Mouse (Mus musculus) stomach, embryonic 14.5 days (tissue): Measurements from ENCODE around the gene 4933427D14Rik. TPM values are rescaled to one million over a fixed set of nuclear protein-coding genes. Genes with fewer than 3 reads are reported as not detected.
"Not testable (repeated sequence)": the region's sequence is repeated elsewhere in the genome, so short reads cannot be mapped to it uniquely, and the experiment has no call there.

ENCODE experiments used
- ATAC-seq: fragments of 200-750 bp; cut with Nextera tagmentation; 2 replicates; pipeline ENCODE4 v1.8.0; 2017; ENCODE audit warnings: low read depth, moderate TSS enrichment; ENCODE audit not compliant: insufficient number of reproducible peaks, insufficient read depth, low FRiP score
- H3K27ac ChIP-seq: fragments of 300-500 bp; sonication (generic); 2 replicates; pipeline ENCODE4 v1.5.1; 2014; ENCODE audit warnings: mild to moderate bottlenecking, low read length, moderate library complexity, mixed read lengths
- H3K27me3 ChIP-seq: fragments of 300-500 bp; sonication (generic); 2 replicates; pipeline ENCODE4 v1.6.1; 2014; ENCODE audit warnings: low read length, control low read depth, mixed read lengths; ENCODE audit not compliant: control insufficient read depth, insufficient read depth
- H3K36me3 ChIP-seq: fragments of 300-500 bp; sonication (generic); 2 replicates; pipeline ENCODE4 v1.6.1; 2014; ENCODE audit warnings: mild to moderate bottlenecking, control low read depth, low read length, moderate library complexity, mixed read lengths; ENCODE audit not compliant: control insufficient read depth, insufficient read depth
- H3K4me1 ChIP-seq: fragments of 300-500 bp; sonication (generic); 2 replicates; pipeline ENCODE4 v1.6.1; 2014; ENCODE audit warnings: low read length, control low read depth, mixed read lengths; ENCODE audit not compliant: control insufficient read depth, insufficient read depth
- H3K4me2 ChIP-seq: fragments of 300-500 bp; sonication (generic); replicated peaks from 2 replicates; pipeline ENCODE4 v1.6.1; 2014; ENCODE audit warnings: low read depth, low read length, control low read depth
- H3K4me3 ChIP-seq: fragments of 300-500 bp; sonication (generic); 2 replicates; pipeline ENCODE4 v1.5.1; 2014; ENCODE audit warnings: low read depth, low read length, control low read depth
- H3K9ac ChIP-seq: fragments of 300-500 bp; sonication (generic); replicated peaks from 2 replicates; pipeline ENCODE4 v1.6.1; 2014; ENCODE audit warnings: low read depth, mild to moderate bottlenecking, control low read depth, low read length, moderate library complexity, mixed read lengths
- H3K9me3 ChIP-seq: fragments of 300-500 bp; sonication (generic); 2 replicates; pipeline ENCODE4 v1.6.1; 2016; ENCODE audit warnings: low read depth, low read length, control low read depth; ENCODE audit not compliant: control insufficient read depth
- WGBS: fragments of 180-500 bp; shearing (Covaris S2); extraction: QIAGEN DNeasy Blood & Tissue Kit; methylation state at CpG from one replicate; pipeline ENCODE4 v1.1.7; 2014; 5-methylcytosine and 5-hydroxymethylcytosine counted together
- polyA plus RNA-seq: library from polyadenylated mRNA; unstranded; fragments of >200 nt; fragmentation: Nextera tagmentation; extraction: Ambion mirVana; gene quantifications from 2 replicates; pipeline ENCODE4 v1.2.1, GENCODE M21; 2014

4933427D14Rik gene
- polyA plus RNA-seq, 1 experiment from 2014 or later = 13.5 TPM

DNA sequence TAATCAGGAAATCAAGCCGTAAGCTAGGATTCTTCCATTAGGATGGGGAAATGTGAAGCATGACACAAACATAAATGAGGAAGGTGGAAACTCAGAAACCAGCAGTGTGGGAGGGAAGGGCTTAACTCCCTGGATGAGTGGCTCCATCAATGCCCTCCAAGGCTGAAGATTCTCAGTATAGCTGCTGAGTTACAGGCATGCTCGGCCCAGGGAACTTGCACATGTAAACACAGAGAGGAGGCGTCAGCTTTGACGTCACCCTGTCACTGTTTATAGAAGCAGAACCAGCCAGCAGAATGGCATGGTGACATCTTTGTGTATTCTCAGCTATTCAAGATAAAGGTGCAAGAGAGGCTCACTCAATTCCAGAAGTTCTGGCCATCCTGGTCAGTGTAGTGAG lies 23.0 kb downstream of the 4933427D14Rik start:
- Histone ChIP-seq H3K27ac (no peak overlapping the region), H3K4me3 (no peak overlapping the region), H3K27me3 (no peaks in the 10 kb centered on the region), H3K4me1 (no peaks in the 10 kb centered on the region), H3K9me3 (no peaks in the 10 kb centered on the region), H3K36me3 (peaks cover 7% of the 10 kb centered on the region; the same call in 1 of the 2 replicates), H3K9ac (no peak overlapping the region), H3K4me2 (no peak overlapping the region)
- WGBS = 63% methylated on average over 4 of the region's 4 CpGs
- ATAC-seq = no peak

DNA sequence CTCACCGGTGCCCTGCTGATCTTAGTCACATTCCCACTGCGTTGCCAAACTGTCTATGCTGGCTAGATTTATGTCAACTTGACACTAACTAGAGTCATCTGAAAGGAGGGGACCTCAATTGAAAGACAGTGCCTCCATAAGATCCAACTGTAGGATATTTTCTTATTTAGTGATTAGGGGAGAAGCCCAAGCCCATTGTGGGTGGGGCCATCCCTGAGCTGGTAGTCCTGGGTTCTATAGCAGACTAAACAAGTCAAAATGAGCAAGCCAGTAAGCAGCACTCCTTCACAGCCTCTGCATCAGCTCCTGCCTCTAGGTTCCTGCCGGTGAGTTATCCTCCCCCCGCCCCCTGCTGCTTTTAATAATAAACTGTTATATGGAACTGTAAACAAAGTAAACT lies 26.1 kb downstream of the 4933427D14Rik start:
- Histone ChIP-seq H3K27me3 (no peaks in the 10 kb centered on the region), H3K9me3 (no peaks in the 10 kb centered on the region), H3K4me3 (no peak overlapping the region), H3K4me2 (no peak overlapping the region), H3K36me3 (peaks cover 18% of the 10 kb centered on the region; the same call in 1 of the 2 replicates), H3K27ac (no peak overlapping the region), H3K9ac (no peak overlapping the region), H3K4me1 (no peaks in the 10 kb centered on the region)
- no peak for ATAC-seq
- 80% methylated on average over 4 of the region's 4 CpGs for WGBS

GRCm38 (mm10) chr11:72180556-72180955 lies 26.7 kb downstream of the 4933427D14Rik start:
- Histone ChIP-seq H3K4me3 (no peak overlapping the region), H3K27ac (no peak overlapping the region), H3K9ac (no peak overlapping the region), H3K4me2 (no peak overlapping the region), H3K36me3 (peaks cover 19% of the 10 kb centered on the region), H3K4me1 (no peaks in the 10 kb centered on the region), H3K27me3 (no peaks in the 10 kb centered on the region), H3K9me3 (no peaks in the 10 kb centered on the region)
- no peak for ATAC-seq
- WGBS = 93% methylated on average over 5 of the region's 5 CpGs

- Histone ChIP-seq H3K9me3 (no peaks in the 10 kb centered on the region), H3K27ac (no peak overlapping the region), H3K9ac (no peak overlapping the region), H3K36me3 (peaks cover 38% of the 10 kb centered on the region), H3K4me2 (no peak overlapping the region), H3K4me1 (no peaks in the 10 kb centered on the region), H3K4me3 (no peak overlapping the region), H3K27me3 (no peaks in the 10 kb centered on the region)
- 70% methylated on average over 3 of the region's 3 CpGs for WGBS
- ATAC-seq = no peak
Observed at GRCm38 (mm10) chr11:72176553-72176952, 30.7 kb downstream of the 4933427D14Rik start.

DNA sequence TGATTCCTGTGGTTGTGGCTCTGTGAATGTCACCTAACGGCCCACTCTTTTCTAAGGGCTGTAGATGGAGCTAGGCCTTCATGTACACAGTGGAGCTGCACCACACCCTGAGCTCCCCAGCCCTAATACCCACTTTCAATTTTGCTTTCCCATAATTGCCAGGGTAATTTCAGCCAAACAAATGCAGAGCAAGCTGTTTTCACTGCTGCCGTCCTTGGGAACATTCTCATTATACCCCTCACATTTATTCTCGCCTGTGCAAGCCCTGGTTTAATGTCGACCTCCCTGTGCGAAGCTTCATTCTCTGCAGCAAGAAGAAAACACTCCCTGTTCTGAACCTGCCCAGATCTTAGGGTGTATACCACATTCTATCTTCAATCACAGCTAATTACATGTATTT lies 31.3 kb downstream of the 4933427D14Rik start:
- H3K27ac ChIP-seq = no peak overlapping the region
- no peak overlapping the region for H3K9ac ChIP-seq
- WGBS = 91% methylated on average over 5 of the region's 5 CpGs
- no peak for ATAC-seq
- H3K27me3 ChIP-seq = no peaks in the 10 kb centered on the region
- no peak overlapping the region for H3K4me2 ChIP-seq
- no peaks in the 10 kb centered on the region for H3K9me3 ChIP-seq
- peaks cover 38% of the 10 kb centered on the region for H3K36me3 ChIP-seq
- no peak overlapping the region for H3K4me3 ChIP-seq
- H3K4me1 ChIP-seq = no peaks in the 10 kb centered on the region

- no peaks in the 10 kb centered on the region for H3K9me3 ChIP-seq
- no peak overlapping the region for H3K27ac ChIP-seq
- ATAC-seq = no peak
- no peaks in the 10 kb centered on the region for H3K27me3 ChIP-seq
- peaks cover 38% of the 10 kb centered on the region for H3K36me3 ChIP-seq
- no peak overlapping the region for H3K4me3 ChIP-seq
- H3K9ac ChIP-seq = no peak overlapping the region
- no peak overlapping the region for H3K4me2 ChIP-seq
- 92% methylated on average over 6 of the region's 6 CpGs for WGBS
- no peaks in the 10 kb centered on the region for H3K4me1 ChIP-seq
Observed at GRCm38 (mm10) chr11:72174721-72175120, 32.5 kb downstream of the 4933427D14Rik start.

DNA sequence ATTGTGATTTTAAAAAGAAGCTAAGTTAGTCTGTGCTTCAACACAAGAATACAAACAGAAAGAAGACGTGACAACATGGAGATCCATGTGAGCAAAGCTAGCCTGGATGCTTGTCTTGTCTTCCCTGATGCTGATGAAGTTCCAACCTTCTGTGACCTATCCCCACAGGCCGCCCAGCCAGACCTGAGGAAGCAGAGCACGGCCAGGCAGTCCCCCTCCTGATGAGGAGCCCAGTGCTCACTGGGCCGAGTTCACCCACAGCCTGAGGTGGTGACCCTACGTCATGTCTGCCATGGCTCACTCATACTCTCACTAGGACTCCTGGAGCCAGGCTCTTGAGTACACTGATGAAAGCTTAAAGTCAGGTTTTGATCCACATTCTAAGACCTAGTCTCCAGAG lies 33.8 kb downstream of the 4933427D14Rik start:
- H3K36me3 ChIP-seq = peaks cover 37% of the 10 kb centered on the region
- 83% methylated on average over 5 of the region's 5 CpGs for WGBS

DNA sequence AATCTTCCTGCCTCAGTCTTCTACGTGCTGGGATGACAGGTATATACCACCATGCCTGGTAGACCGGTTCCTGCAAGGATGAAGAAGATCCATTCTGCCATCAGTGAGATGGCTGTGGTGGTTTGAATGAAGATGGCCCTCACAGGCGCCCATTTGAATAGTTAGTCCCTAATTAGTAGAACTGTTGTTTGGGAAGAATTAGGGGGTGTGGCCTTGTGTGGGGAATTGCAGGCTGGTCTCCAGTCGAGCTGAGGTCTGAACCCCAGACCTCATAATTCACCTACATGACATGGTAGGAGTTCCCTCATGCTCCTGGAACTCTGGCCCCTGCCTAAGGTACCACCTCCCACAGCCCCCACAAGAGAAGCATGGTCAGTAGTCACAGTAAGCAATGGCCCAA lies 35.4 kb downstream of the 4933427D14Rik start:
- H3K36me3 ChIP-seq = peaks cover 29% of the 10 kb centered on the region
- H3K4me1 ChIP-seq, H3K9me3 ChIP-seq, H3K4me3 ChIP-seq, ATAC-seq, H3K27ac ChIP-seq, H3K27me3 ChIP-seq, H3K9ac ChIP-seq, H3K4me2 ChIP-seq: not testable (repeated sequence)
- WGBS = 79% methylated on average over 4 of the region's 4 CpGs

More for the DNA sequence above, 33.8 kb downstream of the 4933427D14Rik start:
- Histone ChIP-seq H3K9ac (no peak overlapping the region), H3K9me3 (no peaks in the 10 kb centered on the region), H3K4me2 (no peak overlapping the region), H3K27ac (no peak overlapping the region), H3K4me3 (no peak overlapping the region), H3K4me1 (no peaks in the 10 kb centered on the region), H3K27me3 (no peaks in the 10 kb centered on the region)
- no peak for ATAC-seq

DNA sequence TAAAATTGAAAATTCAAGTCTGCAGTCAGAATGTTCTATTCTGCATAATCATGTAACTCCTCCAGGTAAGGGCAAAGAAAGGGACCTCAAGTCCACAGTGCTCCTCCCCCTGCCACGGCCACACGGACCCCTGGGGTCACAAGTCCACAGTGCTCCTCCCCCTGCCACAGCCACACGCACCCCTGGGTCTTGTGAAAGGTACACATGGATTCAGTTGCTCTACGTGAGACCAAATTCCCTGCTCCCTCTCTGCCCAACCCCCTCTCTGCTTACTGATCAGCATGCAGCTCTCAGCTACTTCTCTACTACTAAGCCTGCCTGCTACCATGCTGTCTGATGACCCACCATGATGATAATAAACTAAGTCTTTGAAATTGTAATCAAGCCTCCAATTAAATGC lies 37.4 kb downstream of the 4933427D14Rik start:
- Histone ChIP-seq H3K27ac (no peak overlapping the region), H3K4me1 (no peaks in the 10 kb centered on the region), H3K36me3 (peaks cover 27% of the 10 kb centered on the region), H3K9me3 (no peaks in the 10 kb centered on the region), H3K9ac (0 out of 2 replicates have a peak overlapping the region, but pooled peaks have one; percentile 1), H3K4me2 (no peak overlapping the region), H3K27me3 (no peaks in the 10 kb centered on the region), H3K4me3 (no peak overlapping the region)
- WGBS = 69% methylated on average over 4 of the region's 4 CpGs
- no peak for ATAC-seq
